ENCODE assay signal across 19 mouse cellular contexts in the genomic region with DNA sequence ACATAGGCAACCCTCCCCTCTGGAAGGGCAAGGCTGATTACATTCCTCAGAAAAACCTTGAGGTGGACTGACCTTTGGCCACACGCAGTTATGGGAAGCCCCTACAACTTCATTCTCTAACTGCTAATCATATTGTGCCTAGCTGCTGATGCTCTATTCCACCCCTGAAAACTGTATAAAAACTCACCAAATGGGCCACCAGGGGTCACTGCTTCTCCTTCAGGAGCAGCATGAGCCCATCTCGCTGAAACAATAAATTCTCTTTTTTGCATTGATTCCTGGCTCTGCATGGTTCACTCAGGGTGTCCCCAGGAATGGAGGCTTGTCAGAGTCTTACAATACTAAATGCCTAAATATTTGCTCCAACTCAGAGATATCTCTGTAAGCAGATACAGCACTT.
DNase-seq lines count a peak whose midpoint lies in the region; ATAC-seq and TF ChIP-seq lines count a peak whose summit lies in the region.
"Had no signal": no experiment of that assay in that cellular context is flagged by ENCODE, and none has a peak within 500 bp of the region (broad histone marks: within the 10 kb centered on the region; RNA-seq: fewer than 3 reads in every experiment).

No protein-coding gene starts in this region.

- H3K4me2 ChIP-seq in intestine, postnatal 0 days (replicated peaks; ENCODE audit: low read depth), result no peak overlapping the region
- no peak overlapping the region for H3K4me2 ChIP-seq in intestine, embryonic 15.5 days (replicated peaks)
- H3K4me2 ChIP-seq in lung, embryonic 14.5 days, result no peak overlapping the region
- H3K4me2 ChIP-seq: heart, embryonic 12.5 days; limb, embryonic 12.5 days had no signal

- peak; percentile 22; the same call in 1 of the 2 replicates for TF ChIP-seq CTCF in intestine, postnatal 0 days (IDR thresholded peaks at IDR 0.05; ENCODE audit: low read depth)
- TF ChIP-seq CTCF in lung, embryonic 14.5 days (IDR thresholded peaks at IDR 0.05; ENCODE audit: low read depth), result no peak
- TF ChIP-seq CTCF in cortical plate, adult 2 months (IDR thresholded peaks at IDR 0.05; ENCODE audit: extremely low read depth, insufficient read depth, low read length), result 0 out of 2 replicates have a peak, but pooled peaks have one; percentile 0

- no peak overlapping the region for H3K9ac ChIP-seq in intestine, postnatal 0 days (ENCODE audit: low read depth, low read length)
- H3K9ac ChIP-seq in intestine, embryonic 15.5 days, result no peak overlapping the region
- no peak overlapping the region for H3K9ac ChIP-seq in lung, embryonic 14.5 days
- H3K9ac ChIP-seq in ES-E14 (ENCODE audit: insufficient read depth, low read depth, low read length, poor library complexity, severe bottlenecking), result no peak overlapping the region
- H3K9ac ChIP-seq: heart, embryonic 12.5 days; limb, embryonic 12.5 days; liver, embryonic 14.5 days had no signal

- no peaks in the 10 kb centered on the region for H3K36me3 ChIP-seq in intestine, postnatal 0 days (ENCODE audit: control insufficient read depth, insufficient read depth)
- no peaks in the 10 kb centered on the region for H3K36me3 ChIP-seq in intestine, embryonic 15.5 days
- H3K36me3 ChIP-seq in lung, embryonic 14.5 days (ENCODE audit: insufficient read depth), result no peaks in the 10 kb centered on the region
- no peaks in the 10 kb centered on the region for H3K36me3 ChIP-seq in ES-E14 (ENCODE audit: control insufficient read depth, insufficient read depth, low read length, poor library complexity, severe bottlenecking)
- H3K36me3 ChIP-seq: heart, embryonic 12.5 days; limb, embryonic 12.5 days; midbrain, embryonic 10.5 days had no signal

- no peak overlapping the region for H3K27ac ChIP-seq in intestine, postnatal 0 days (ENCODE audit: low read depth, low read length)
- no peak overlapping the region for H3K27ac ChIP-seq in intestine, embryonic 15.5 days
- no peak overlapping the region for H3K27ac ChIP-seq in lung, embryonic 14.5 days (ENCODE audit: low read depth)
- no peak overlapping the region for H3K27ac ChIP-seq in ES-E14 (ENCODE audit: insufficient read depth, low read depth, low read length, poor library complexity, severe bottlenecking)
- H3K27ac ChIP-seq in cortical plate, adult 2 months (ENCODE audit: insufficient read depth, low read length), result no peak overlapping the region
- H3K27ac ChIP-seq: hindbrain, postnatal 0 days; limb, embryonic 12.5 days; liver, embryonic 14.5 days; midbrain, embryonic 10.5 days had no signal

- in situ Hi-C loops in ES-E14 (cut with MboI; ENCODE audit: low sequenced_read_pairs in 2 of 2, unreplicated experiment in 2 of 2), result no loop called here

- TF ChIP-seq POLR2A in cortical plate, adult 2 months (IDR thresholded peaks at IDR 0.05; ENCODE audit: extremely low read depth, insufficient read depth, low read length), result no peak

- H3K9me3 ChIP-seq in intestine, postnatal 0 days (ENCODE audit: control insufficient read depth), result no peaks in the 10 kb centered on the region
- no peaks in the 10 kb centered on the region for H3K9me3 ChIP-seq in intestine, embryonic 15.5 days
- H3K9me3 ChIP-seq in lung, embryonic 14.5 days (ENCODE audit: low read depth, low read length), result no peaks in the 10 kb centered on the region
- no peaks in the 10 kb centered on the region for H3K9me3 ChIP-seq in ES-E14 (ENCODE audit: control insufficient read depth, insufficient read depth, low read depth, low read length)
- H3K9me3 ChIP-seq: heart, embryonic 12.5 days; limb, embryonic 12.5 days; midbrain, embryonic 10.5 days had no signal

- peak; percentile 4 for DNase-seq in lung, embryonic 14.5 days
- DNase-seq in lung, postnatal 25 days (ENCODE audit: low spot score), result no peak
- DNase-seq in ES-E14 (ENCODE audit: low read depth, low spot score), result peak; percentile 13
- no peak for DNase-seq in urinary bladder, adult 2 months (ENCODE audit: low spot score)
- DNase-seq: adrenal gland, adult 8-10 months; cerebellum, adult 11-12 months; gastrocnemius, postnatal 36 days; heart, postnatal 36 days; lung, postnatal 36 days had no signal

- no peaks in the 10 kb centered on the region for H3K4me1 ChIP-seq in intestine, postnatal 0 days (replicated peaks; ENCODE audit: control insufficient read depth, insufficient read depth, low read length)
- no peaks in the 10 kb centered on the region for H3K4me1 ChIP-seq in intestine, embryonic 15.5 days (replicated peaks)
- H3K4me1 ChIP-seq in lung, embryonic 14.5 days (ENCODE audit: insufficient read depth), result no peaks in the 10 kb centered on the region
- H3K4me1 ChIP-seq in ES-E14 (ENCODE audit: control insufficient read depth in 2 of 2, insufficient read depth in 2 of 2, low read length in 2 of 2, poor library complexity in 1 of 2), result no peaks in the 10 kb centered on the region; a peak in 1 of 4 replicates
- no peaks in the 10 kb centered on the region for H3K4me1 ChIP-seq in cortical plate, adult 2 months (ENCODE audit: control insufficient read depth, insufficient read depth, low read length)
- H3K4me1 ChIP-seq: heart, embryonic 12.5 days; limb, embryonic 12.5 days; midbrain, embryonic 10.5 days had no signal

- 93% methylated on average over 2 of the region's 2 CpGs for WGBS in intestine, postnatal 0 days
- WGBS in intestine, embryonic 15.5 days, result 90% methylated on average over 2 of the region's 2 CpGs
- 88% methylated on average over 2 of the region's 2 CpGs for WGBS in lung, embryonic 14.5 days

- no peaks in the 10 kb centered on the region for H3K27me3 ChIP-seq in intestine, postnatal 0 days (replicated peaks; ENCODE audit: control insufficient read depth, insufficient read depth, low read length)
- no peaks in the 10 kb centered on the region for H3K27me3 ChIP-seq in intestine, embryonic 15.5 days (replicated peaks)
- H3K27me3 ChIP-seq in lung, embryonic 14.5 days (ENCODE audit: insufficient read depth, low read length), result no peaks in the 10 kb centered on the region
- H3K27me3 ChIP-seq: heart, embryonic 12.5 days; limb, embryonic 12.5 days had no signal

- no peak overlapping the region for H3K4me3 ChIP-seq in intestine, postnatal 0 days (ENCODE audit: low read depth, low read length)
- H3K4me3 ChIP-seq in intestine, embryonic 15.5 days (replicated peaks), result no peak overlapping the region
- no peak overlapping the region for H3K4me3 ChIP-seq in lung, embryonic 14.5 days (ENCODE audit: low read depth, low read length)
- H3K4me3 ChIP-seq in ES-E14 (ENCODE audit: insufficient read depth in 1 of 2, low read depth in 1 of 2, low read length in 2 of 2, poor library complexity in 1 of 2, severe bottlenecking in 1 of 2), result no peak overlapping the region
- no peak overlapping the region for H3K4me3 ChIP-seq in cortical plate, adult 2 months (ENCODE audit: insufficient read depth, low read length)
- H3K4me3 ChIP-seq: heart, embryonic 12.5 days; limb, embryonic 12.5 days; midbrain, embryonic 10.5 days; myocyte had no signal

- no peak for ATAC-seq in intestine, postnatal 0 days
- ATAC-seq in intestine, embryonic 15.5 days, result no peak
- ATAC-seq in lung, embryonic 14.5 days (ENCODE audit: insufficient read depth), result no peak
- ATAC-seq: CD4-positive, CD25-positive, alpha-beta regulatory T cell, adult 4 months; hindbrain, postnatal 0 days had no signal

TF ChIP-seq in ES-E14, 5 proteins besides CTCF, POLR2A, EP300 and RAD21:
- TF ChIP-seq MAFK (IDR thresholded peaks at IDR 0.05; ENCODE audit: insufficient read depth, low read depth, low read length) (no peak), ZNF384 (IDR thresholded peaks at IDR 0.05; ENCODE audit: low read depth, low read length) (no peak), CHD2 (IDR thresholded peaks at IDR 0.05; ENCODE audit: low read depth, low read length) (no peak), ZC3H11A (IDR thresholded peaks at IDR 0.05; ENCODE audit: borderline replicate concordance, low read depth, low read length) (0 out of 2 replicates have a peak, but pooled peaks have one; percentile 34)

Comparison
In these comparisons a context has a peak if more than half of its experiments do, and no peak if none do; other contexts are left out.
1. DNase-seq: peak in lung, embryonic 14.5 days (single experiment) and ES-E14 (single experiment); none in lung, postnatal 25 days (single experiment) and urinary bladder, adult 2 months (single experiment).